Comparison of ENCODE assay signal across 8 mouse cellular contexts in genomic region chr14:76698718-76699402, GRCm38 (mm10).
A peak's percentile ranks its signal among the peaks of the same experiment; 100 is the strongest.
DNase-seq lines count a peak whose midpoint lies in the region; ATAC-seq and TF ChIP-seq lines count a peak whose summit lies in the region.

No protein-coding gene starts in this region.

- no peak for DNase-seq in forebrain, embryonic 14.5 days (ENCODE audit: low spot score)
- peak; percentile 86 for DNase-seq in adrenal gland, adult 2 months
- no peak for DNase-seq in hindbrain, postnatal 0 days (ENCODE audit: low spot score)
- DNase-seq in lung, postnatal 0 days (ENCODE audit: low spot score), result peak; percentile 83
- no peak for DNase-seq in spleen, postnatal 36 days (ENCODE audit: low spot score in 2 of 2)

- TF ChIP-seq EP300 in lung, postnatal 0 days (IDR thresholded peaks at IDR 0.05), result peak; percentile 60

- H3K36me3 ChIP-seq in forebrain, embryonic 12.5 days (replicated peaks), result no peaks in the 10 kb centered on the region
- H3K36me3 ChIP-seq in forebrain, embryonic 14.5 days (ENCODE audit: control insufficient read depth, insufficient read depth, low read length), result no peaks in the 10 kb centered on the region
- no peaks in the 10 kb centered on the region for H3K36me3 ChIP-seq in hindbrain, postnatal 0 days (ENCODE audit: insufficient read depth, low read length)
- no peaks in the 10 kb centered on the region for H3K36me3 ChIP-seq in lung, postnatal 0 days (ENCODE audit: insufficient read depth, low read length)
- no peaks in the 10 kb centered on the region for H3K36me3 ChIP-seq in forebrain, embryonic 16.5 days (ENCODE audit: control insufficient read depth, insufficient read depth)

- no peak for ATAC-seq in forebrain, embryonic 12.5 days (ENCODE audit: low FRiP score)
- ATAC-seq in forebrain, embryonic 14.5 days, result no peak
- no peak for ATAC-seq in hindbrain, postnatal 0 days
- ATAC-seq in lung, postnatal 0 days, result peak; percentile 59
- ATAC-seq in megakaryocyte progenitor cell, adult 5-6 weeks (replicated peaks; ENCODE audit: poor library complexity), result no peak
- no peak for ATAC-seq in forebrain, embryonic 16.5 days

- WGBS in forebrain, embryonic 12.5 days, result 34% methylated on average over 4 of the region's 4 CpGs
- WGBS in forebrain, embryonic 14.5 days, result 36% methylated on average over 4 of the region's 4 CpGs
- 45% methylated on average over 4 of the region's 4 CpGs for WGBS in hindbrain, postnatal 0 days
- 34% methylated on average over 4 of the region's 4 CpGs for WGBS in lung, postnatal 0 days
- WGBS in forebrain, embryonic 16.5 days, result 27% methylated on average over 4 of the region's 4 CpGs

- no peak overlapping the region for H3K4me3 ChIP-seq in forebrain, embryonic 12.5 days (replicated peaks)
- no peak overlapping the region for H3K4me3 ChIP-seq in forebrain, embryonic 14.5 days (ENCODE audit: low read depth, low read length)
- no peak overlapping the region for H3K4me3 ChIP-seq in hindbrain, postnatal 0 days (ENCODE audit: low read length)
- H3K4me3 ChIP-seq in lung, postnatal 0 days (ENCODE audit: low read depth, low read length), result no peak overlapping the region
- no peak overlapping the region for H3K4me3 ChIP-seq in forebrain, embryonic 16.5 days (replicated peaks; ENCODE audit: low read length)

- 0 out of 2 replicates have a peak overlapping the region, but pooled peaks have one; percentile 31 for H3K27ac ChIP-seq in forebrain, embryonic 12.5 days
- no peak overlapping the region for H3K27ac ChIP-seq in forebrain, embryonic 14.5 days (ENCODE audit: low read depth, low read length)
- H3K27ac ChIP-seq in hindbrain, postnatal 0 days, result peak overlapping the region; percentile 8
- peak overlapping the region; percentile 51 for H3K27ac ChIP-seq in lung, postnatal 0 days (ENCODE audit: low read length)
- no peak overlapping the region for H3K27ac ChIP-seq in forebrain, embryonic 16.5 days (ENCODE audit: low read length)

- TF ChIP-seq CTCF in hindbrain, postnatal 0 days (IDR thresholded peaks at IDR 0.05; ENCODE audit: low read depth), result no peak
- TF ChIP-seq CTCF in lung, postnatal 0 days (IDR thresholded peaks at IDR 0.05), result no peak

- H3K9ac ChIP-seq in forebrain, embryonic 12.5 days, result no peak overlapping the region
- no peak overlapping the region for H3K9ac ChIP-seq in forebrain, embryonic 14.5 days (ENCODE audit: low read length)
- no peak overlapping the region for H3K9ac ChIP-seq in hindbrain, postnatal 0 days (replicated peaks; ENCODE audit: low read length)
- H3K9ac ChIP-seq in lung, postnatal 0 days (replicated peaks; ENCODE audit: low read depth), result no peak overlapping the region
- H3K9ac ChIP-seq in forebrain, embryonic 16.5 days (replicated peaks; ENCODE audit: low read depth, low read length), result no peak overlapping the region

- peaks cover 18% of the 10 kb centered on the region for H3K4me1 ChIP-seq in forebrain, embryonic 12.5 days
- no peaks in the 10 kb centered on the region for H3K4me1 ChIP-seq in forebrain, embryonic 14.5 days (ENCODE audit: control insufficient read depth, insufficient read depth, low read length)
- 0 out of 2 replicates have a peak, but pooled peaks cover 4% of the 10 kb centered on the region for H3K4me1 ChIP-seq in hindbrain, postnatal 0 days (ENCODE audit: insufficient read depth, low read length)
- peaks cover 13% of the 10 kb centered on the region; the same call in 1 of the 2 replicates for H3K4me1 ChIP-seq in lung, postnatal 0 days (ENCODE audit: insufficient read depth, low read depth, low read length)
- no peaks in the 10 kb centered on the region for H3K4me1 ChIP-seq in forebrain, embryonic 16.5 days (replicated peaks; ENCODE audit: control insufficient read depth, insufficient read depth, low read length)

- no peaks in the 10 kb centered on the region for H3K9me3 ChIP-seq in forebrain, embryonic 12.5 days
- no peaks in the 10 kb centered on the region for H3K9me3 ChIP-seq in forebrain, embryonic 14.5 days (replicated peaks; ENCODE audit: control insufficient read depth, low read length)
- no peaks in the 10 kb centered on the region for H3K9me3 ChIP-seq in hindbrain, postnatal 0 days (ENCODE audit: low read length)
- H3K9me3 ChIP-seq in lung, postnatal 0 days (ENCODE audit: low read length), result no peaks in the 10 kb centered on the region
- no peaks in the 10 kb centered on the region for H3K9me3 ChIP-seq in forebrain, embryonic 16.5 days (ENCODE audit: control insufficient read depth, low read length)

- H3K27me3 ChIP-seq in forebrain, embryonic 12.5 days, result 0 out of 2 replicates have a peak, but pooled peaks cover 3% of the 10 kb centered on the region
- no peaks in the 10 kb centered on the region for H3K27me3 ChIP-seq in forebrain, embryonic 14.5 days (replicated peaks; ENCODE audit: control insufficient read depth, insufficient read depth, low read length)
- H3K27me3 ChIP-seq in hindbrain, postnatal 0 days (ENCODE audit: insufficient read depth, low read length), result no peaks in the 10 kb centered on the region
- H3K27me3 ChIP-seq in lung, postnatal 0 days (replicated peaks; ENCODE audit: insufficient read depth, low read length), result no peaks in the 10 kb centered on the region
- H3K27me3 ChIP-seq in forebrain, embryonic 16.5 days (replicated peaks; ENCODE audit: control insufficient read depth, insufficient read depth, low read length), result no peaks in the 10 kb centered on the region

- no peak overlapping the region for H3K4me2 ChIP-seq in forebrain, embryonic 12.5 days
- no peak overlapping the region for H3K4me2 ChIP-seq in forebrain, embryonic 14.5 days (ENCODE audit: low read length)
- no peak overlapping the region for H3K4me2 ChIP-seq in hindbrain, postnatal 0 days (ENCODE audit: low read depth, low read length)
- no peak overlapping the region for H3K4me2 ChIP-seq in lung, postnatal 0 days (replicated peaks; ENCODE audit: low read depth, low read length)
- H3K4me2 ChIP-seq in forebrain, embryonic 16.5 days (ENCODE audit: low read length), result no peak overlapping the region

Comparison
In these comparisons a context has a peak if more than half of its experiments do, and no peak if none do; other contexts are left out.
1. H3K27ac ChIP-seq: peak in forebrain, embryonic 12.5 days (single experiment), hindbrain, postnatal 0 days (single experiment) and lung, postnatal 0 days (single experiment); none in forebrain, embryonic 14.5 days (single experiment) and forebrain, embryonic 16.5 days (single experiment).
2. DNase-seq: peak in adrenal gland, adult 2 months (single experiment) and lung, postnatal 0 days (single experiment); none in forebrain, embryonic 14.5 days (single experiment), hindbrain, postnatal 0 days (single experiment) and spleen, postnatal 36 days (0 of 2).